Mouse (Mus musculus) liver, adult 2 months (tissue): ENCODE data around the gene Ahsg.

ENCODE experiments used
- CTCF ChIP-seq: fragments of 200-500 bp; IDR thresholded peaks from 2 replicates; pipeline ENCODE4 v1.5.1; 2011; ENCODE audit warnings: low read depth, low read length, control low read depth
- POLR2A ChIP-seq: fragments of 200-500 bp; IDR thresholded peaks from 2 replicates; pipeline ENCODE4 v1.6.1; 2011; ENCODE audit warnings: low read length, control low read depth; ENCODE audit not compliant: insufficient read depth; ENCODE audit errors: extremely low read depth

- TF ChIP-seq POLR2A, result no peak
- no peak for TF ChIP-seq CTCF
These were observed 48.2 kb upstream of the Ahsg start for GRCm38 (mm10) chr16:22842871-22843270.
